Mouse (Mus musculus) neural tube, embryonic 14.5 days (tissue): ENCODE measurements around the gene Cby3. TPM values are rescaled to one million over a fixed set of nuclear protein-coding genes. Genes with fewer than 3 reads are reported as not detected.
A peak's percentile ranks its signal among the peaks of the same experiment; 100 is the strongest.

Experiments
- ATAC-seq: fragments of 200-750 bp; cut with Nextera tagmentation; 2 replicates; pipeline ENCODE4 v1.8.0; 2017; ENCODE audit warnings: low read depth, mild to moderate bottlenecking, moderate TSS enrichment, moderate library complexity
- H3K27ac ChIP-seq: fragments of 300-500 bp; sonication (generic); 2 replicates; pipeline ENCODE4 v1.5.1; 2014; ENCODE audit warnings: low read depth, mild to moderate bottlenecking, control low read depth, low read length, moderate library complexity, mixed read lengths
- H3K27me3 ChIP-seq: fragments of 300-500 bp; sonication (generic); 2 replicates; pipeline ENCODE4 v1.6.1; 2014; ENCODE audit warnings: low read length; ENCODE audit not compliant: control insufficient read depth, insufficient read depth
- H3K36me3 ChIP-seq: fragments of 300-500 bp; sonication (generic); 2 replicates; pipeline ENCODE4 v1.6.1; 2014; ENCODE audit warnings: low read length, mixed read lengths; ENCODE audit not compliant: control insufficient read depth, insufficient read depth
- H3K4me1 ChIP-seq: fragments of 300-500 bp; sonication (generic); 2 replicates; pipeline ENCODE4 v1.6.1; 2014; ENCODE audit warnings: low read length; ENCODE audit not compliant: control insufficient read depth, insufficient read depth
- H3K4me2 ChIP-seq: fragments of 300-500 bp; sonication (generic); 2 replicates; pipeline ENCODE4 v1.6.1; 2014; ENCODE audit warnings: mild to moderate bottlenecking, low read depth, low read length, control low read depth
- H3K4me3 ChIP-seq: fragments of 300-500 bp; sonication (generic); 2 replicates; pipeline ENCODE4 v1.5.1; 2014; ENCODE audit warnings: low read depth, low read length, control low read depth, mixed read lengths
- H3K9ac ChIP-seq: fragments of 300-500 bp; sonication (generic); replicated peaks from 2 replicates; pipeline ENCODE4 v1.6.1; 2014; ENCODE audit warnings: low read depth, mild to moderate bottlenecking, control low read depth, low read length, mixed read lengths
- H3K9me3 ChIP-seq: fragments of 300-500 bp; sonication (generic); 2 replicates; pipeline ENCODE4 v1.6.1; 2016; ENCODE audit warnings: low read length; ENCODE audit not compliant: control insufficient read depth
- WGBS: fragments of 180-500 bp; shearing (Covaris S2); extraction: QIAGEN DNeasy Blood & Tissue Kit; methylation state at CpG from one replicate; pipeline ENCODE4 v1.1.7; 2014; 5-methylcytosine and 5-hydroxymethylcytosine counted together
- polyA plus RNA-seq: library from polyadenylated mRNA; unstranded; fragments of >200 nt; fragmentation: Nextera tagmentation; extraction: Ambion mirVana; gene quantifications from 2 replicates; pipeline ENCODE4 v1.2.1, GENCODE M21; 2014

Cby3 gene
- polyA plus RNA-seq, 1 experiment from 2014 or later, result 0.92 TPM

DNA sequence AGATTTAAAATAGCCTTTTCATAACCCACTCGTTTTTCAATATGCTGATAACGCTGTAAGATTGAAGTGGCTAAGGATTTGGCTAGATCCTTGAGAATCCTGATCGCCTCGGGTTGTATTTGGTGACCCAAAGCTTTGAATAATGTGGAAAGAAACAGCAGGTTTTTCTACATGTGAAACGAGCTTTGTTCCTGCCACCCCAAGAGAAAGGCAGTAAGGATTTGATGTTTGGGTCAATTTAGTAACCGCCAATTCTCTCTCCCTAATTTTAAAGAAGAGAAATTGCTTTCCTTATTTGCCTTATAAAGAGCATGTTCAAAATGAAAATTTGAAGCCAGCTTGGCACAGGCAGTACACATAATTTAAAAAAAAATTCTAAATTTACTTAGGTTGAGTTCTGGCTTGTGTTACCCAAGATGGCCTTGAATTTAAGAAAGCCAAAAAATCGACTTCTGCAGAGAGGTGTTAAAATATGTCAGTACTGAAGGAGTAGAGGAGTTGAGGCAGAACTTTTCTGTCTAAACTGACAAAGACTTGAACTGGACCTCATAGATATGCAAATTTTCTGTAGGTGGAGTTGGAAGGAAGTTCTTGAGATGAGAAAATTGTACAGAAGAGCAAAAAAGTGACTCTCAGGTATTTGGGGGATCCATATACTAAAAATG is 27.8 kb upstream of the Cby3 start:
- Histone ChIP-seq H3K4me3 (peak overlapping the region; percentile 94), H3K27ac (peak overlapping the region; percentile 72), H3K4me1 (peaks cover 34% of the 10 kb centered on the region), H3K9ac (peak overlapping the region; percentile 94), H3K36me3 (no peaks in the 10 kb centered on the region), H3K9me3 (no peaks in the 10 kb centered on the region), H3K4me2 (peak overlapping the region; percentile 67), H3K27me3 (no peaks in the 10 kb centered on the region)
- WGBS, result 7% methylated on average over 7 of the region's 7 CpGs
- ATAC-seq, result no peak

DNA sequence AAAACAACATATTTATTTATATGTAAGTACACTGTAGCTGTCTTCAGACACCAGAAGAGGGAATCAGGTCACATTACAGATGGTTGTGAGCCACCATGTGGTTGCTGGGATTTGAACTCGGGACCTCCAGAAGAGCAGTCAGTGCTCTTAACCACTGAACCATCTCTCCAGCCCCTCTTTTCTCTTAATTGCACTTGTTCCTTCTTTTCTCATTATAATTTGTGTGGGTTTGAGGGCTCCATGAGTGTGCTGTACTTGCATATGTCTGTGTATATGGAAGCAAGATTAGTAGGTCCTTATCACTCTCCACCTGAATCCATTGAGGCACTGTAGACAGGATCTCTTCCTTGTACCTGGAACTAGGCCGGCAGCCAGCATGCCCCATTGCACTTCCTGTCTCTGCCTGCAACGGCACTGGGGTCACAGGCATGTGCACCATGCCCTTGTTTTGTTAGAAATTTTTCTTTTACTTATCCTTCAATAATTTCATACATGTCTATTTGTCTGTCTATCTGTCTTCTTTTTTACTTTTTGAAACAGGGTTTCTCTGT is 26.1 kb upstream of the Cby3 start:
- H3K4me3 ChIP-seq, result no peak overlapping the region
- no peaks in the 10 kb centered on the region for H3K27me3 ChIP-seq
- H3K9me3 ChIP-seq, result no peaks in the 10 kb centered on the region
- 94% methylated on average over 3 of the region's 3 CpGs for WGBS
- H3K9ac ChIP-seq, result no peak overlapping the region
- H3K36me3 ChIP-seq, result no peaks in the 10 kb centered on the region
- no peak overlapping the region for H3K4me2 ChIP-seq
- ATAC-seq, result no peak
- no peak overlapping the region for H3K27ac ChIP-seq
- H3K4me1 ChIP-seq, result peaks cover 25% of the 10 kb centered on the region

DNA sequence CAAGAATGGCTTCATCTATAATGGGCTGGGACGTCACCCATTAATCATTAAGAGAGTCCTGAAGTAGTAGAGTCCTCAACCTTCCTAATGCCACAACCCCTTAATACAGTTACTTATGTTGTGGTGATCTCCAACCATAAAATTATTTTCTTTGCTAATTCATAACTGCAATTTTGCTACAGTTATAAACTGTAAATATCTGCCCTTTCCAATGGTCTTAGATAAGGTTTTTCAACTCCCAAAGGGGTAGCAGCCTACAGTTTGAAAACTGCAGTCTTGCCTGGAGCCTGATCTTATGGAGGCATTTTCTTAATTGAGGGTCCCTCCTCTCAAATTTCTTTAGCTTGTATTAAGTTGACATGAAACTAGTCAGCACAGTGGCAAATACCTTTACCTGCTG is 24.9 kb upstream of the Cby3 start:
- no peak overlapping the region for H3K27ac ChIP-seq
- H3K4me3 ChIP-seq, result no peak overlapping the region
- H3K9me3 ChIP-seq, result no peaks in the 10 kb centered on the region
- H3K36me3 ChIP-seq, result no peaks in the 10 kb centered on the region
- WGBS, result 96% methylated on average over 1 of the region's 1 CpGs
- H3K4me1 ChIP-seq, result peaks cover 13% of the 10 kb centered on the region; the same call in 1 of the 2 replicates
- no peaks in the 10 kb centered on the region for H3K27me3 ChIP-seq
- ATAC-seq, result no peak
- no peak overlapping the region for H3K4me2 ChIP-seq
- H3K9ac ChIP-seq, result no peak overlapping the region

DNA sequence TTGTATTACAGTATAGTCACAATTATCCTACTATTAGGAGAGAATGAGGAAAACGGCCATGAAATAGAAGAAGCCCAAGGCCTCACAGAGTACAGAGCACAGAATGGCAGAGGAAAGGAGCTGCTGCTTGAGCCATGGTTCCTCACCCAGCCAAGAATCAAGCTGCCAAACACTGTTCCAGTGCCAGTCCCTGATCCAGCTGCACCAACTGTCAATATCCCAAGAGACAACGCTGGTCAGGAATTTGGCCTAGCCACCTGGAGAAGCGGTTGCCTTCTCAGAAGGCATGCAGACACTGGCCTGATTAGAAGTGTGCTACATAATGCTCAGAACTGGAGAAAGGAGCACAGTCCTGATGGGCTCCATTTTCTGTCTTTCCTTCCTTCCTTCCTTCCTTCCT is 21.1 kb upstream of the Cby3 start:
- Histone ChIP-seq H3K36me3 (no peaks in the 10 kb centered on the region), H3K9me3 (no peaks in the 10 kb centered on the region), H3K4me3 (no peak overlapping the region), H3K27ac (no peak overlapping the region), H3K27me3 (no peaks in the 10 kb centered on the region), H3K4me1 (no peaks in the 10 kb centered on the region), H3K9ac (no peak overlapping the region), H3K4me2 (no peak overlapping the region)
- WGBS, result 95% methylated on average over 3 of the region's 3 CpGs
- ATAC-seq, result no peak

DNA sequence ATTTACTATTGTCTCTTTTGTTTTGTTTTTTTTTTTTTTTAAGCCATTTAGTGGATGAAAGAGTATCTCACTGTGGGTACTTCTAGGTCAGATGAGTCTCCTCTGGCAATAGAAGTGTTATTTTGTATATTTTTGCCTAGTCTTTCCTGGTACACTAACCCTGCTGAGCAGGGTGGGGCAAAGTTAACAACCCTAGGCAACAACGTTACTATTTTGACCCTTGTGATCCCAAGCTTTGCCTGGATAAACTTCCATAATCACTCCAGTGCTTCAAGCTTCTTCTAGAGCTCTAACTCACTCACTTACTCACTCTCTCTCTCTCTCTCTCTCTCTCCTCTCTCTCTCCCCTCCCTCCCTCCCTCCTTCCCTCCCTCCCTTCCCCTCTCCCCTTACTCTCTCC is 18.1 kb upstream of the Cby3 start:
- ATAC-seq, result no peak
- no peaks in the 10 kb centered on the region for H3K9me3 ChIP-seq
- WGBS, result 55% methylated on average over 1 of the region's 1 CpGs

DNA sequence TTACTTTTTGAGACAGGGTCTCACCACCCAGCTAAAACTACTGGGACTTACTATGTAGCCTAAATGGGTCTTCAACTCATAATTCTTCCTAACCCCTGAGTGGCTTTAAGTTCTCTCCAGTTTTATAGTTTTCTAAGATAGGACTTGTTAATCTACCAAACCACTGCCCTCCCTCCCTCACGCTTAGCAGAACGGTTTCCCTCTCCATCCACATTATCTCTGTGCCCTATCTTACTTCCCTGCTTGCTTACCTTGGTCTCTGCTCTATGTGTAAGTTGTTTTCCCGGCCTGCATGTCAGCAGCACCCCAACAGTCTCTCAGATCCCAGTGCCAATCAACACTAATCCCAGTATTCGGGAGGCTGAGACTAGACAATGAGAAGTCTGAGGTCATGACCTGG is 17.4 kb upstream of the Cby3 start:
- Histone ChIP-seq H3K9ac (no peak overlapping the region), H3K4me2 (no peak overlapping the region), H3K27me3 (no peaks in the 10 kb centered on the region), H3K36me3 (no peaks in the 10 kb centered on the region), H3K4me3 (no peak overlapping the region), H3K4me1 (no peaks in the 10 kb centered on the region), H3K27ac (no peak overlapping the region), H3K9me3 (no peaks in the 10 kb centered on the region)
- WGBS, result 79% methylated on average over 4 of the region's 4 CpGs
- no peak for ATAC-seq

More for the DNA sequence above, 18.1 kb upstream of the Cby3 start:
- H3K4me1 ChIP-seq, result no peaks in the 10 kb centered on the region
- no peaks in the 10 kb centered on the region for H3K27me3 ChIP-seq
- no peak overlapping the region for H3K4me3 ChIP-seq
- H3K4me2 ChIP-seq, result no peak overlapping the region
- H3K27ac ChIP-seq, result no peak overlapping the region
- no peak overlapping the region for H3K9ac ChIP-seq
- H3K36me3 ChIP-seq, result no peaks in the 10 kb centered on the region

DNA sequence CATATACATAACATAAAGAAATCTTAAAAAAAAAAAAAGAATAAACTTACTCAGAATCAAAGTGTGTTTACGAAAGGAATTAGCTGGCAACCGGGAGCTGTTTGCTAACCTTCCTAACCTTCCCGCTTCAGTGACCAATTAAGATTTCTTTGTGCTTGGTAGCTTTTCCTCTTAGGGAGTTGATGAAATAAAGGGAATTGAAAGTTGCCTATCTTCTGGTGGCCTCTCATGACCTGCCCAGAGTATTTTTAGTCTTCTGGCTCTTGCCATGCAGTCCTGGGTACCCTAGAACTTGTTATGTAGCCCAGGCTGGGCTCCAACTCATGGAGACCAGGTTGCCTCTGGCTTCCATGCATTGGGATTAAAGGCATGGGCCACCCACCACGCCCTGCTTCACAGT is 8.8 kb upstream of the Cby3 start:
- no peak overlapping the region for H3K4me2 ChIP-seq
- no peak overlapping the region for H3K27ac ChIP-seq
- no peak overlapping the region for H3K4me3 ChIP-seq
- no peaks in the 10 kb centered on the region for H3K4me1 ChIP-seq
- no peak overlapping the region for H3K9ac ChIP-seq
- 87% methylated on average over 4 of the region's 4 CpGs for WGBS
- H3K9me3 ChIP-seq, result no peaks in the 10 kb centered on the region
- no peaks in the 10 kb centered on the region for H3K36me3 ChIP-seq
- ATAC-seq, result no peak
- no peaks in the 10 kb centered on the region for H3K27me3 ChIP-seq

DNA sequence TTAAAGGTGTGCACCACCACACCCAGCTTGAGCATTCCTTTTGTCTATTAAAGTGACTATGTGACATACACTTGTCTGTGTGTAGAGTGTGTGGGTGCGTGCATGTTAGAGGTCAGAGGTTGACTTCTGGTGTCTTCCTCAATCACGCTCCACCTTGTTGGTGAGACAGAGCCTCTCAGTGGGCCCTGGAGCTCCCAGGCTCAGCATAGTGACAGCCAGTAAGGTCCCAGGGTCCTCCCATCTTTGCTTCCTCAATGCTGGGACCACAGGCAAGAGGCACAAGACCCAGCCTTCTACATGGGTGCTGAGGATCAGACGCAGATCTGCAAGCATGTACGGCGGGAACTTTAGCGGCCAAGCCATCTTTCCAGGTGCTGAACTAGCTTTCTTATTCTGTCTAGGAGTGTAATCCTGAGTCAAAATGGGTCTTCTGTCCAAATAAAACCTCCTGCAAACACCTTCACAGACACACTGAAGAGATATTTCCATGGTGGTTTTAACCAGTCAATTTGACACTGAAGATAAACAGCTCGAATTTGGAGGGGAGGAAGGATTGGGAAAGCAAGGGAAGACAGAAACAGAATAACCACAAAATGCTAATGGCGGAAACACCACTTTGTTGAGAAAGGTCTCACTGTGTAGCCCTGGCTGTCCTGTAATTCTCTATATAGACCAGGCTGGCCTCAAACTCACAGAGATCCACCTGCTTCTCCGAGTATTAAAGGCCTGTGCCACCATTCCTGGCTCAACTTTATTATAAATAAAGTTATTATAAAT is 7.8 kb upstream of the Cby3 start:
- no peak for ATAC-seq
- H3K27me3 ChIP-seq, result no peaks in the 10 kb centered on the region
- H3K4me2 ChIP-seq, result no peak overlapping the region
- H3K4me1 ChIP-seq, result no peaks in the 10 kb centered on the region
- no peaks in the 10 kb centered on the region for H3K36me3 ChIP-seq
- H3K27ac ChIP-seq, result no peak overlapping the region
- no peak overlapping the region for H3K9ac ChIP-seq
- WGBS, result 88% methylated on average over 9 of the region's 9 CpGs
- no peak overlapping the region for H3K4me3 ChIP-seq
- H3K9me3 ChIP-seq, result no peaks in the 10 kb centered on the region

DNA sequence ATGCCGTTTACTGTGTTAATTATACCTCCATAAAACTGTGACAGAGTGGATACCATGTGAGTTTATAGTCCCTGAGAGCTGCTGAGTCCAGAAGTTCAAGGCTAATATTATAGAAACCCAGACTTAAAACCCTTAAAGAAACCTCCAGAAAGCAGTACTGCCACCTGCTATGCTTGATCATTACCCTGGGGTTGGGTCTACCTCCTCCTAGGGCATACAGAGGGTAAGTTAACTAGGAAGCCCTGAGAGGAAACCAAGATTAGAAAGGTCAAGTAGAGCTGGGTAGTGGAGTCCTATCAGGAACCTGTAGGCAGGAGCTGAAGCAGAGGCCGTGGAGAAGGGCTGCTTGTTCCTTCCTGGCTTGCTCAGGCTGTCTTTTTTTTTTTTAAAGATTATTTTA is 2.1 kb upstream of the Cby3 start:
- no peak for ATAC-seq
- Histone ChIP-seq H3K4me3 (no peak overlapping the region), H3K9me3 (no peaks in the 10 kb centered on the region), H3K4me2 (no peak overlapping the region), H3K4me1 (no peaks in the 10 kb centered on the region), H3K27me3 (no peaks in the 10 kb centered on the region), H3K36me3 (no peaks in the 10 kb centered on the region), H3K9ac (no peak overlapping the region), H3K27ac (no peak overlapping the region)
- 66% methylated on average over 2 of the region's 2 CpGs for WGBS
